Mouse (Mus musculus) left cerebral cortex, adult 11 months (tissue): ENCODE data around the gene Gm45234.
"Not testable (repeated sequence)": the region's sequence is repeated elsewhere in the genome, so short reads cannot be mapped to it uniquely, and the experiment has no call there.

Source experiments
- DNase-seq: peaks from one replicate; pipeline ENCODE4 v3.0.0; 2022; ENCODE audit warnings: low spot score

Gene Gm45234

GRCm38 (mm10) chr6:124755831-124756595, at the start of gene Gm45234, which contains the start of gene Atn1:
TSS of gene Gm45234 (minus strand) at chr6:124756021.
TSS of gene Atn1 (minus strand) at chr6:124756524.
- no peak for DNase-seq

- DNase-seq = no peak
These were observed 48.5 kb upstream of the Gm45234 start for GRCm38 (mm10) chr6:124804341-124804740.

- not testable (repeated sequence) for DNase-seq
These were observed 47.9 kb upstream of the Gm45234 start for GRCm38 (mm10) chr6:124803691-124804090.

GRCm38 (mm10) chr6:124803061-124803460, 47.2 kb upstream of the Gm45234 start:
- DNase-seq = no peak

GRCm38 (mm10) chr6:124802400-124802799, 46.6 kb upstream of the Gm45234 start:
- not testable (repeated sequence) for DNase-seq

GRCm38 (mm10) chr6:124796200-124796599, 40.4 kb upstream of the Gm45234 start:
- DNase-seq = no peak

GRCm38 (mm10) chr6:124795781-124796180, 40.0 kb upstream of the Gm45234 start:
- DNase-seq = no peak

GRCm38 (mm10) chr6:124791911-124792310, 36.1 kb upstream of the Gm45234 start:
- DNase-seq = no peak

- DNase-seq = no peak
These were observed 34.3 kb upstream of the Gm45234 start for GRCm38 (mm10) chr6:124790121-124790520.

GRCm38 (mm10) chr6:124789519-124789918, 33.7 kb upstream of the Gm45234 start:
- no peak for DNase-seq

GRCm38 (mm10) chr6:124787722-124788121, 31.9 kb upstream of the Gm45234 start:
- no peak for DNase-seq

GRCm38 (mm10) chr6:124786756-124787420, 31.1 kb upstream of the Gm45234 start:
- DNase-seq = no peak

- DNase-seq = no peak
These were observed 26.6 kb upstream of the Gm45234 start for GRCm38 (mm10) chr6:124782436-124782835.

- DNase-seq = no peak
These were observed 25.1 kb upstream of the Gm45234 start for GRCm38 (mm10) chr6:124780917-124781316.

- no peak for DNase-seq
These were observed 24.2 kb upstream of the Gm45234 start for GRCm38 (mm10) chr6:124779984-124780416.

GRCm38 (mm10) chr6:124779222-124779983, 23.6 kb upstream of the Gm45234 start, which contains the start of gene Lrrc23:
TSS of gene Lrrc23 (minus strand) at chr6:124779727.
- DNase-seq = no peak

GRCm38 (mm10) chr6:124770511-124770910, 14.7 kb upstream of the Gm45234 start:
- DNase-seq = no peak

- no peak for DNase-seq
These were observed 14.2 kb upstream of the Gm45234 start for GRCm38 (mm10) chr6:124770013-124770412.

- peak; percentile 62 for DNase-seq
These were observed 13.4 kb upstream of the Gm45234 start, which contains the start of gene Eno2 for GRCm38 (mm10) chr6:124769101-124769765. TSS of gene Eno2 (minus strand) at chr6:124769673.

- DNase-seq = no peak
These were observed 12.9 kb upstream of the Gm45234 start for GRCm38 (mm10) chr6:124768704-124769044.

- DNase-seq = peak; percentile 54
These were observed 12.3 kb upstream of the Gm45234 start for GRCm38 (mm10) chr6:124767920-124768703.
